Mouse (Mus musculus): Measurements from ENCODE around the gene Kcnn3. TPM values are rescaled to one million over a fixed set of nuclear protein-coding genes. Genes with fewer than 3 reads are reported as not detected.

Kcnn3 gene
- polyA plus RNA-seq, 1 experiment from 2014 or later: 1.1 TPM

DNA sequence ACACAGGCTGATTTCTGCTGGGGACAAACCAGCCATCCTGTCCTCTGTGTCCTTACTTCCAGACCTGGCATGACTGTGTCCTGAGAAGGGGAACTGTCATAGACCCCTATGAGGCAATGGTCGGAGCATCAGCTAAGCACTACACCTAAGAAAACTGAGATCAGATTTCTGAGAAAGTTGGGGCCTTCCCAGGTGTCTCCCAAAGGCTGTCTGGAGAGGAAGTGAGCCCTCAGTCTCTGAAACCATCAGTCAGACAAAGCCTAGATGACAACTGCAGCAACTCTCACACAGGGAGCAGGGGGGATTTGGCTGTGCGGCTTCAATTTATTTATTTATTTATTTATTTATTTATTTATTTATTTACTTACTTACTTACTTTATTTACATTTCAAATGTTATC is 34.6 kb downstream of the Kcnn3 start:
- ATAC-seq (replicated peaks; ENCODE audit: insufficient number of reproducible peaks, low FRiP score, low TSS enrichment, low read depth) (no peak), DNase-seq (ENCODE audit: low spot score) (no peak)
- Histone ChIP-seq H3K9ac (replicated peaks; ENCODE audit: low read length) (no peak overlapping the region), H3K27me3 (ENCODE audit: control insufficient read depth, insufficient read depth, low read length) (no peaks in the 10 kb centered on the region), H3K27ac (replicated peaks; ENCODE audit: low read depth, low read length) (no peak overlapping the region), H3K4me3 (ENCODE audit: low read depth, low read length) (no peak overlapping the region), H3K4me2 (ENCODE audit: low read depth, low read length) (no peak overlapping the region), H3K4me1 (ENCODE audit: control insufficient read depth, insufficient read depth, low read length) (no peaks in the 10 kb centered on the region), H3K9me3 (replicated peaks; ENCODE audit: control insufficient read depth, low read length) (no peaks in the 10 kb centered on the region), H3K36me3 (replicated peaks; ENCODE audit: control insufficient read depth, insufficient read depth, low read depth, low read length) (no peaks in the 10 kb centered on the region)
- 94% methylated on average over 2 of the region's 2 CpGs for WGBS

DNA sequence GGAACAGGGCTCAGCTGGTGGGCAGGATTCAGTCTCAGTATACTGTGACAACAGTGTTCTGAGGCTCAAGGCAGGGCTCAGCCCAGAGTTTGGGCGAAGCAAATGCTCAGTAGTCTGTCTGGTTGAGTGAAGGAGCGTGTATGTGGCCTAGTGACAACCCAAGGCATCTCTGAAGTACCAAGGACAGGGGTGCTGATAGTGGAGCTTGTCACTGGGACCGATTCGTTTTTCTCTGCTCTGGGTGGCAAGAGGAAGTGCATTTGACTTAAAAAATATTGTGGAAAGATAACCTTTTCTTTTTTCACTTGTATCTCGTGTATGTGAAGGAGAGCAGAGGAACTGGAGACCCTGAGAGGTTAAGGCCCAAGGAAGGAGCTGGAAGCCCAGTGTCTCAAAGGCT is 37.8 kb downstream of the Kcnn3 start:
- no peak overlapping the region for H3K4me2 ChIP-seq (ENCODE audit: low read depth, low read length)
- H3K4me3 ChIP-seq (ENCODE audit: low read depth, low read length): no peak overlapping the region
- H3K27ac ChIP-seq (replicated peaks; ENCODE audit: low read depth, low read length): no peak overlapping the region
- WGBS: 80% methylated on average over 5 of the region's 5 CpGs
- ATAC-seq (replicated peaks; ENCODE audit: insufficient number of reproducible peaks, low FRiP score, low TSS enrichment, low read depth) (no peak), DNase-seq (ENCODE audit: low spot score) (no peak)
- no peaks in the 10 kb centered on the region for H3K9me3 ChIP-seq (replicated peaks; ENCODE audit: control insufficient read depth, low read length)
- no peak overlapping the region for H3K9ac ChIP-seq (replicated peaks; ENCODE audit: low read length)
- no peaks in the 10 kb centered on the region for H3K36me3 ChIP-seq (replicated peaks; ENCODE audit: control insufficient read depth, insufficient read depth, low read depth, low read length)
- no peaks in the 10 kb centered on the region for H3K4me1 ChIP-seq (ENCODE audit: control insufficient read depth, insufficient read depth, low read length)
- no peaks in the 10 kb centered on the region for H3K27me3 ChIP-seq (ENCODE audit: control insufficient read depth, insufficient read depth, low read length)

DNA sequence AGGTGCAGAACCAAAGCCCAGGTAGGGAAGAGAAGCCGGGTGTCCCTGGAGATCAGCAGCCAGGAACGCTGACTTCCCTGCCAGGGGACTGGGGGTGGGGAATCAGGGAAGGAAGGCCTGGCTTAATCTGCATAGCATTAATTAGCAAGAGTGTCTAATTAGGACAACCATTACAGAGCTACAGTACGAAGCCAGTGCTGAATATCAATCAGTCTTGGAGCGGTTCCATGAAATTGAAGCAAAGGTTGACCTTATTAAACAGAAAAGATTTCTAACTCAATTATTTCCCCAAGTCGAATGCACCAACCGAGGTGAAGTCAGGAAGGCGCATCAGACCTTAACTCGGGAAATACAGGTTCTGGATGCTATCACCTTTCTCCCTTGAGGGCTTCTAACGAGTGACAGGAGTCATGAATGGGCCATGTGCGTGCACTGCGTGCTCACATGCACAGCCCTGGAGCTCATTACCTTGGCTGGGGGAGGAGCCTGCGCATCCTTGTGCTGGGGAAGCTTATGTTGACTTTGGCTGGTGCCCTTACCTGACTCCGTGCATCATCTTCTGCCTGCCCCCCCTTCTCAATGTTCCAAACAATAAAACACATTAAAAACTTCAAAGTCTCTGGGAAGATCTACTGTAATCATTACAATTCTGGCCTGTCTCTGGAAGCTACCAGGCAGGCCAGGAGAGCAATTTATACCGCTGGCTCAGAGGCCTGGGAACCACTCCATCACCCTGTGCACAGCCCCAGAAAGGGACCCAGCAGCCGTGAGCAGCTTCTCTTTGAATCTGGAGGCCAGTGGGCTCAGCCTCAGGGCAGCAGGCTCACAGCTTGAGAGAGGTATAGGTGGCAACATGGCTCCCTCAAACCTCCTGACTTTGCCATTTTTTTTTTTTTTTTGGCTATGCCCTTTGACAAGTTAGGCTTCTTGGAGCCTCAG is 39.3 kb downstream of the Kcnn3 start:
- Histone ChIP-seq H3K27me3 (ENCODE audit: control insufficient read depth, insufficient read depth, low read length) (no peaks in the 10 kb centered on the region), H3K4me1 (ENCODE audit: control insufficient read depth, insufficient read depth, low read length) (no peaks in the 10 kb centered on the region), H3K9me3 (replicated peaks; ENCODE audit: control insufficient read depth, low read length) (no peaks in the 10 kb centered on the region), H3K9ac (replicated peaks; ENCODE audit: low read length) (no peak overlapping the region), H3K4me3 (ENCODE audit: low read depth, low read length) (no peak overlapping the region), H3K36me3 (replicated peaks; ENCODE audit: control insufficient read depth, insufficient read depth, low read depth, low read length) (no peaks in the 10 kb centered on the region), H3K27ac (replicated peaks; ENCODE audit: low read depth, low read length) (no peak overlapping the region), H3K4me2 (ENCODE audit: low read depth, low read length) (no peak overlapping the region)
- DNase-seq (ENCODE audit: low spot score) (peak; percentile 58), ATAC-seq (replicated peaks; ENCODE audit: insufficient number of reproducible peaks, low FRiP score, low TSS enrichment, low read depth) (no peak)
- 49% methylated on average over 15 of the region's 15 CpGs for WGBS

DNA sequence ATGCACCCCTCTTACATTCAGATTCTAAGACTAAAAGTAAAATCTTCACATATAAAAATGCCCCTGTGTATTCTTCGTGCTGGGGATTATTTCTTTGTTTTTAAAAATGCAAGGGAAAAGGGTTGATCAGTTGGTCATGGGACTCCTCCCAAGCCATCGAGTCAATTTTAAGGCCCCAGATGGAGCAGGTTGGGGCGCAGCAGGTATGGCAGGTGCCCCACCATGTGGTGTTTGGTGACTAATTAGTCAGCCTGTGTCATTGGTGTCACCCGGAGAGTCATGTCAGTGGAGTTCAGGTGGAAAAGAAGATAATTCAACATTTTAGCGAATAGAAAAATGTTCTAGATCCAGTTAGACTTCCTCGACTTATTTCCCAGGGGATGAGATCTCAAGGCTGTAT is 41.4 kb downstream of the Kcnn3 start:
- Histone ChIP-seq H3K9me3 (replicated peaks; ENCODE audit: control insufficient read depth, low read length) (no peaks in the 10 kb centered on the region), H3K4me2 (ENCODE audit: low read depth, low read length) (no peak overlapping the region), H3K36me3 (replicated peaks; ENCODE audit: control insufficient read depth, insufficient read depth, low read depth, low read length) (no peaks in the 10 kb centered on the region), H3K27me3 (ENCODE audit: control insufficient read depth, insufficient read depth, low read length) (no peaks in the 10 kb centered on the region), H3K4me1 (ENCODE audit: control insufficient read depth, insufficient read depth, low read length) (no peaks in the 10 kb centered on the region; the same call in 1 of the 2 replicates), H3K4me3 (ENCODE audit: low read depth, low read length) (no peak overlapping the region), H3K9ac (replicated peaks; ENCODE audit: low read length) (no peak overlapping the region), H3K27ac (replicated peaks; ENCODE audit: low read depth, low read length) (no peak overlapping the region)
- 85% methylated on average over 6 of the region's 6 CpGs for WGBS
- no peak for ATAC-seq (replicated peaks; ENCODE audit: insufficient number of reproducible peaks, low FRiP score, low TSS enrichment, low read depth)
- DNase-seq (ENCODE audit: low spot score): no peak

DNA sequence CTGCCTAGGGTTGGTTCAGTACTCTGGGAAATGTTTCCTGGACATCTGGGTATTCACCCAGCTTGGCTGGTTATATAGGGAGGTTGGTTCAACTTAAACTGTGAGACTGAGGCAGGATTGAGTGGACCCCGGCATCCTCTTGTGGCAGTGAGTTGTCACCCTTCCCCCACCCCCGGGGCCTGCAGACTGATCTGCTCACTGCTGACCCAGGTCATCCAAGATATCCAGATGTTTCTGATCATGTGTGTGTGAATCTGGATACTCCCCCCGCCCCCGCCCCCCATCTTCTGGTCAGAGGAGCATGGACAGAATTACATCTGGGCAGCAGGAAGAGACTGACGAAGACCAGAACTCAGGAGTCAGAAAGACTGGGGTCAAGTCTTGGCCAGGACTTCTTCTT is 45.4 kb downstream of the Kcnn3 start:
- no peak overlapping the region for H3K4me2 ChIP-seq (ENCODE audit: low read depth, low read length)
- ATAC-seq (replicated peaks; ENCODE audit: insufficient number of reproducible peaks, low FRiP score, low TSS enrichment, low read depth) (0 out of 2 replicates have a peak, but pooled peaks have one; percentile 44), DNase-seq (ENCODE audit: low spot score) (peak; percentile 59)
- WGBS: 36% methylated on average over 5 of the region's 5 CpGs
- H3K27me3 ChIP-seq (ENCODE audit: control insufficient read depth, insufficient read depth, low read length): no peaks in the 10 kb centered on the region
- H3K27ac ChIP-seq (replicated peaks; ENCODE audit: low read depth, low read length): no peak overlapping the region
- H3K4me1 ChIP-seq (ENCODE audit: control insufficient read depth, insufficient read depth, low read length): no peaks in the 10 kb centered on the region; the same call in 1 of the 2 replicates
- H3K36me3 ChIP-seq (replicated peaks; ENCODE audit: control insufficient read depth, insufficient read depth, low read depth, low read length): no peaks in the 10 kb centered on the region
- no peak overlapping the region for H3K9ac ChIP-seq (replicated peaks; ENCODE audit: low read length)
- no peak overlapping the region for H3K4me3 ChIP-seq (ENCODE audit: low read depth, low read length)
- H3K9me3 ChIP-seq (replicated peaks; ENCODE audit: control insufficient read depth, low read length): no peaks in the 10 kb centered on the region

DNA sequence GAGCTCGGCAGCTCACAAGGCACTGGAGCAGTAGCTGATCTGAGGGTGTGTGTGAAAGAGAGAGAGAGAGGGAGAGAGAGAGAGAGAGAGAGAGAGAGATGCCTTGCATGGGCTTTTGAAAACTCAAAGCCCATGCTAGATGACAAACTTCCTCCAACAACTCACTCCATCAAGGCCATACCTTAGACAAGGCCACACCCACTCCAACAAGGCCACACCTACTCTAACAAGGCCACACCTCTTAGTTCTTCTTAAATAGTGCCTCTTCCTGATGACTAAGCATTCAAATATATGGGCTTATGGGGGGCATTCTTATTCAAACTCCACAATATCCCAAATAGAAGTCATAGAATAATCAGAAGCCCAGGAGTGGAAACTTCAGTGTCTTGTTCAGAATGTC is 49.1 kb downstream of the Kcnn3 start:
- DNase-seq (ENCODE audit: low spot score): no peak
- 83% methylated on average over 1 of the region's 1 CpGs for WGBS
- no peak overlapping the region for H3K9ac ChIP-seq (replicated peaks; ENCODE audit: low read length)
- H3K4me2 ChIP-seq (ENCODE audit: low read depth, low read length): no peak overlapping the region
- no peaks in the 10 kb centered on the region for H3K36me3 ChIP-seq (replicated peaks; ENCODE audit: control insufficient read depth, insufficient read depth, low read depth, low read length)
- no peak overlapping the region for H3K27ac ChIP-seq (replicated peaks; ENCODE audit: low read depth, low read length)
- no peaks in the 10 kb centered on the region for H3K27me3 ChIP-seq (ENCODE audit: control insufficient read depth, insufficient read depth, low read length)
- no peaks in the 10 kb centered on the region for H3K9me3 ChIP-seq (replicated peaks; ENCODE audit: control insufficient read depth, low read length)
- H3K4me1 ChIP-seq (ENCODE audit: control insufficient read depth, insufficient read depth, low read length): no peaks in the 10 kb centered on the region; the same call in 1 of the 2 replicates
- no peak overlapping the region for H3K4me3 ChIP-seq (ENCODE audit: low read depth, low read length)
- ATAC-seq (replicated peaks; ENCODE audit: insufficient number of reproducible peaks, low FRiP score, low TSS enrichment, low read depth): no peak

DNA sequence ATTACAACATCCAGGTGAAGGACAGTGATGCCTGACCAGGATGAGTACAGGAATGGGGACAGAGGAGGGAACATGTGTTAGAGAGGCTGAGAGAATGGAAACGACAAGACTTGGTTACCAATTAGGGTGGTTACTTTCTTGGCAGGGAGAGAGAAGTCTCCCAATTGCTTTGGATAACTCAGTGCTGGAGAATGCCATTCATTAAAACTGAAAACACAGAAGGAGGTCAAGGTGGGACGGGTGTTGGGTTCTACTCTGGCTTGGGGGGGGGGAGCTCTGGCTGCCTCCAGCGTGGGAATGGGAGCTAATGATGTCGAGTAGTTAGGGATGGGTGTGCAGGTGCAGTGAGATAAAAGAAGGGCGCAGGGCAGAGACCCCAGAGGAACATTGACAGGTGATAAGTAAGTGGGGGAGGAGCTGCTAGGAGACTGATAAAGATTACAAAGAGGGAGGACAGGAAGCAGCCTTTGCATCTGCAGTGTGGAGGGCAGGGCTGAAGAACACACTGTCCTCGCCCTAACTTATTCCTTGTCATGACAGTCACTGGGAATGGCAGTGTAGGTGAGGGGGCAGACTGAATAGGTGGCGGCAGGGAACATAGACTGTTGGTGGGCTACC is 49.9 kb downstream of the Kcnn3 start:
- H3K27me3 ChIP-seq (ENCODE audit: control insufficient read depth, insufficient read depth, low read length): no peaks in the 10 kb centered on the region
- no peak for ATAC-seq (replicated peaks; ENCODE audit: insufficient number of reproducible peaks, low FRiP score, low TSS enrichment, low read depth)
- H3K4me3 ChIP-seq (ENCODE audit: low read depth, low read length): no peak overlapping the region
- H3K36me3 ChIP-seq (replicated peaks; ENCODE audit: control insufficient read depth, insufficient read depth, low read depth, low read length): no peaks in the 10 kb centered on the region
- no peak overlapping the region for H3K9ac ChIP-seq (replicated peaks; ENCODE audit: low read length)
- 62% methylated on average over 7 of the region's 7 CpGs for WGBS
- H3K9me3 ChIP-seq (replicated peaks; ENCODE audit: control insufficient read depth, low read length): no peaks in the 10 kb centered on the region
- no peaks in the 10 kb centered on the region; the same call in 1 of the 2 replicates for H3K4me1 ChIP-seq (ENCODE audit: control insufficient read depth, insufficient read depth, low read length)
- no peak overlapping the region for H3K27ac ChIP-seq (replicated peaks; ENCODE audit: low read depth, low read length)
- H3K4me2 ChIP-seq (ENCODE audit: low read depth, low read length): no peak overlapping the region
- no peak for DNase-seq (ENCODE audit: low spot score)

DNA sequence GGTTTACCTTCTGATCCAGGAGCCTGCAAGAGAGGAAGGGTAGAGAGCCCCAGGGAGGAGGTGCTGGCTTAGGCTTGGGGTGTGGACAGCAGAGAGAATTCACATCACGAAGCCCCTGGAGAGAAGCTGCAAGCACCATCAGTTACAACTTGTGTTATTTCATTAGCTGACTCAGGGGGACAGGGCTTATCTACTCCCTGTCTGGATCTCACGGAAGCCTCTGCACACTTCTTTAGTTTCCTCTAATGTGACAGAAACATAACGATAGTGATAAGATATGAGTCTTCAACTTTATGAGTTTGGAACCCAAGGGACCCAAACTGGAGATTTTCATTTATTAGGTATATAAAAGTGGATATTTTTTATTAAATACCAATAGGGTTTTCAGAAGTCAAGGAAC is 50.4 kb downstream of the Kcnn3 start:
- Histone ChIP-seq H3K27ac (replicated peaks; ENCODE audit: low read depth, low read length) (no peak overlapping the region), H3K4me2 (ENCODE audit: low read depth, low read length) (no peak overlapping the region), H3K36me3 (replicated peaks; ENCODE audit: control insufficient read depth, insufficient read depth, low read depth, low read length) (no peaks in the 10 kb centered on the region), H3K4me3 (ENCODE audit: low read depth, low read length) (no peak overlapping the region), H3K27me3 (ENCODE audit: control insufficient read depth, insufficient read depth, low read length) (no peaks in the 10 kb centered on the region), H3K9ac (replicated peaks; ENCODE audit: low read length) (no peak overlapping the region), H3K9me3 (replicated peaks; ENCODE audit: control insufficient read depth, low read length) (no peaks in the 10 kb centered on the region), H3K4me1 (ENCODE audit: control insufficient read depth, insufficient read depth, low read length) (no peaks in the 10 kb centered on the region; the same call in 1 of the 2 replicates)
- ATAC-seq (replicated peaks; ENCODE audit: insufficient number of reproducible peaks, low FRiP score, low TSS enrichment, low read depth) (no peak), DNase-seq (ENCODE audit: low spot score) (no peak)
- WGBS: 77% methylated on average over 3 of the region's 3 CpGs
